Mouse (Mus musculus): ENCODE data around the gene Uqcrq. TPM values are rescaled to one million over a fixed set of nuclear protein-coding genes. Genes with fewer than 3 reads are reported as not detected.
"Not testable (repeated sequence)": the region's sequence is repeated elsewhere in the genome, so short reads cannot be mapped to it uniquely, and the experiment has no call there.

Uqcrq gene
- total RNA-seq, 4 experiments from 2014 or later = 385 to 410 (median 407) TPM

DNA sequence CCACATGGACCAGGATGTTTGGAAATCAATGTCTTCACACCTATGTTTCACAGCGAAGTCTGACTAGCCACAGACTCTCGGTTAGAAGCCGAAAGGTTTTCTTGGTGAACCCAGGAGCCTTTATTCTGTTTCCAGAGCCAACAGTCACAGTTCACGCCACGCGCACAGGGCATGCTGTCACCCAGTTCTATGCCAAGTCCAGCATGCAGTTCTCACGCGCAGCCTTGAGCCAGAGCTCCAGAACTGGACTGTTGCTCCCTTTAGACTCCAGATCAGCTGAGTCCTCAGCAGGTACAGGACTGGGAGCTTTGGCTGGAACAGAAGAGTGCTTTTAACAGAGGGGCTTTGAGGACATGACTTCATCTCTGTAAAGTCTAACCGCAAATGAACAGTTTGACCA is 21.8 kb upstream of the Uqcrq start:
- no peak for DNase-seq (ENCODE audit: low spot score in 2 of 2)

DNA sequence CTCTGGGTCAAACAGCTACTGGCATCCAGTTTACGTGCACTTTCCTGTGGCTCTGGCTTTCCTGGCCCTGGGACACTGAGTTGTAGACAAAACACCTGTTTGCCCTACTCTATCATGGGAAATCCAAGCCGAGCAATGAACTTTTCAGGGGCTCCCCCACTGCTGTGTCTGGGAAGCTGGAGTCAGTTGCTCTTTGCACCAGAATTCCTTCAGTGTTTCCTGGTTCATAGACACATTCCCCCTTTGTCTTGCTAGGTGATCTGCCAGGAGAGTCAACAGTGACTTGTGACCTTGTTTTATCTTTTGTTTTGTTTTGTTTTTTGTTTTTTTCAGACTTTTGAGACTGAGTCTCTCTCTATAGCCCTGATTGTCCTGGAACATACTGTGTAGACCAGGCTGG is 20.7 kb upstream of the Uqcrq start:
- DNase-seq (ENCODE audit: low spot score in 2 of 2) = no peak

DNA sequence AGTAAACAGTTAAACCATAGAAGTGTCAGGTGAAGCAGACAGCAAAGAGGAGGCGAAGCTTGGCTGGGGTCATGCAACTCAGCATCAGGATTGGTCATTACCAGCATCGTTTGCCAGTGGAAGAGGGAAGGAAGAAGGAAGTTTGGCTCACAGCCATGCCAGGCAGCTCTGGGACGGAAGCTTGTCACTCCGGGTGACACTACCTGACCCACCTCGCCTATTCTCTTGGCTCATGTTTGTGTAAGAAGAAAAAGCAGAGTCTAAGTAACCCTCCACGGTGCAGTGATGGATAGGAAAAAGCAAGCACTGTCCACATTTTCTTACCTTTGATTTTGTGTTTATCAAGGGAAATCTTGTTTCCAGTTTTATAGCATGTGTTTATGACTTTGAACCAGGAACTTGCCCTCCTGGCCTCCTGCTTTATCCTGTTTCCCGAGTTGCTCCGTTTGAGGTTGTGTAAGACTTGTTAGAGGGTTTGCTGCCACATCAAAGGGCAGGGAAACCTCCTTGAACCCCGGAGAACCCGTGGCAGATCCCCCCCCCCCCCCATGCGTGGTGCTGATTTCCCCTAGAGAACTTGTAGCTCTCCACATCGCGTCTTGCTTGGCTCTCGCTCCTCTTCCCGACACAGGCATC is 19.6 kb upstream of the Uqcrq start:
- DNase-seq (ENCODE audit: low spot score in 2 of 2) = no peak

GRCm38 (mm10) chr11:53448529-53448928 is 17.9 kb upstream of the Uqcrq start:
- DNase-seq (ENCODE audit: low spot score in 2 of 2) = no peak

GRCm38 (mm10) chr11:53447996-53448395 is 17.4 kb upstream of the Uqcrq start:
- no peak for DNase-seq (ENCODE audit: low spot score in 2 of 2)

DNA sequence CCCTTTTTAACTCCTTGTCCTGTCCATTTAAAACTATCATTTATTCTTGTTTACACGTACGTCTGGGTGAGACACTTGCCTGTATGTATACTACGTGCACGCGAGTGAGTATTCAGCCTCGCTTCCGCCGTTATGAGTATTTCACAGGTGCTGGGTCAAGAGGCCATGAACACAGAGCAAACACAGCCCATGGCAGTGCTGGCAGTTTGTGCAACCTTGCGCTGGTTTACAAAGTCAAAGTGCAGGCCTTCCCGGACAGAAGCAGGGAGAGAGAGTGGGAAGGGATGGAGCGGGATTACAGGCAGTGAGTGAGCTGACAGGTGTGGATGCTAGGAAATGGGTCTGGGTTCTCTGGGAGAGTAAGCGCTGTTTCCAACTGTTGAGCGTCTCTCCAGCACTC is 15.6 kb upstream of the Uqcrq start:
- DNase-seq (ENCODE audit: low spot score in 2 of 2) = no peak

DNA sequence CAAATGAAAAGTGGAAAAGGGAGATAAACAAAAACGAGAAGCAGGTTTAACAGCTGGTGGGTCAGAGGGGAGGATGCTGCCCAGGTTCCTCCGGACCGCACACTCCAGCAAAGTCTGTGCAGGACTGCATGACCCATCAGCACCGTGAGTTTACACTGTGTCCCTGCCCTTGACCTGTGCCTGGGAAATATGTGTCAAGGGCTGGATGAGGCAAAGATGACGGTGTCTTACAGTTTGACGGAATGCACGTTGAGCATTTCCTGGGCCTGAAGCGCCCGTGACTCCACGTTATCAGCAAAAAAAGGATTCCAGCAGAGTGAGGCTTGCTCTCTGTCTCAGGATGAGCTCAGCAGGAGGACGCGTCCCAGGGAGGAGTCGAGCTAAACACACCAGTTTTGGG is 14.9 kb upstream of the Uqcrq start:
- no peak for DNase-seq (ENCODE audit: low spot score in 2 of 2)

DNA sequence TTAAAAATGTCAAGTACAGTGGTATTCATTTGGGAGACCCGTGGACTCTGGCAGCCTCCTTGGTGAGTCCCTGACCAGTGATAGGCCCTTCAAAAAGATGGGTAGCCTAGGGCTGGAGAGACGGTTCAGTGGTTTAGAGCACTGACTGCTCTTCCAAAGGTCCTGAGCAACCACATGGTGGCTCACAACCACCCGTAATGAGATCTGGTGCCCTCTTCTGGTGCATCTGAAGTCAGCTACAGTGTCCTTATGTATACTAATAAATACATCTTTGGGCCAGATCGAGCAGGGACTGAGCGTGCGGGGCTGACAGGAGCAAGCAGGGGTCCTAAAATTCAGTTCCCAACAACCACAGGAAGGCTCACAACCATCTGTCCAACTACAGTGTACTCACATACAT is 13.2 kb upstream of the Uqcrq start:
- DNase-seq (ENCODE audit: low spot score in 2 of 2) = no peak

GRCm38 (mm10) chr11:53441921-53442320 is 11.3 kb upstream of the Uqcrq start:
- DNase-seq (ENCODE audit: low spot score in 2 of 2) = no peak

DNA sequence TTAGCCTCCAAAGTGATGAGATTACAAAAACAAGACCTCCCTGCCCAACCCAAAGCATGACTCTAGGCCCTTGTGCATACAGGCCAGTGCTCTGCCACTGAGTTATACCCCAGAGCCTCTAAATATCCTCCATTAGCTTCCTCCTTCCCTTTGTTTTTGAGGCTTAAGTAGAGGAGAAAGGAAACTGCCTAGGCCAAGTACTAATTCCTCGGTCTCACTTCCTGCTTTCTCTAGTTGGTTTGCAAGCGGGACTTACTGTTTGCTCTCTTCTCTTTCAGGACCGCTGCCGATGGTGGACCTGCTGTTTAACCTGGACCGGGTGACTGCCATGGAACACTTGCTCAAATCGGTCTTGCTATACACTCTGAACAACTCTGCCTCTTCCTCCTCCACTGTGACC is 5.7 kb upstream of the Uqcrq start:
- no peak for DNase-seq (ENCODE audit: low spot score in 2 of 2)

DNA sequence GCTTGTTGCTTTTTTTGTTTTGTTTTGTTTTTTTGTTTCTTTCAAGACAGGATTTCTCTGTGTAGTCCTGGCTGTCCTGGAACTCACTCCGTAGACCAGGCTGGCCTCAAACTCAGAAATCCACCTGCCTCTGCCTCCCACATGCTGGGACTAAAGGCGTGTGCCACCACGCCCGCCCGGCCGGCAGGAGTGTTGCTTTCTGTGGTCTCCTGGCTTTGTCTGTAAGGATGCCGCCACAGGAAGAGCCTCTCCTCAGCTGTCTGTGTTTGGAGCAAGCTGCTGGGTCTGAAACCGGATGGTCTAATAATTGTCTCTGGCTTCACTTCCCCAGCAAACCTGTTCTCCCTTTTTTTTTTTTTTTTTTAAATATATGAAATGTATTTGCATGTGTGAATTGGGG is 4.9 kb upstream of the Uqcrq start:
- no peak for DNase-seq (ENCODE audit: low spot score in 2 of 2)

DNA sequence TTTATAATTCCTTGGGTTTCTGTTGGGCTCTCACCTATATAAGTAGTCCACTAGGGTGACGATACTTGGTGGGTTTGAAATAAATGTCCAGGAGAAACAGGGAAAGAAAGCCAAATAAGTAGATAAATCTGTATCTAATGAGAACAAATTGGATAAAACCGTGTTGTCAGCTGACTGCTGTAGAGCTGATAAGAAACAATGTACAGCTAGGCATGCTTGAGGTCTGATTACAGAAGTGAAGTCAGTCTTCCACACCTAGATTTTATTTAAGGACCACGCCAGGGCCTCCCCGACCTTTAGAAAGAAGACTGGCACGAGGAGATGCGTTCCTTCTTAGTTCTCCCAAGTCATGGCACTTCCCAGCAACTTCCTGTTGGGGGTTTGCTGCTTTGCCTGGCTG is 2.4 kb upstream of the Uqcrq start:
- no peak for DNase-seq (ENCODE audit: low spot score in 2 of 2)

- DNase-seq (ENCODE audit: low spot score in 2 of 2) = no peak
Observed at GRCm38 (mm10) chr11:53431347-53432056, 871 bp upstream of the Uqcrq start.

GRCm38 (mm10) chr11:53430300-53430669 is 346 bp downstream of the Uqcrq start:
- no peak for DNase-seq (ENCODE audit: low spot score in 2 of 2)

- no peak for DNase-seq (ENCODE audit: low spot score in 2 of 2)
Observed at GRCm38 (mm10) chr11:53429182-53429581, 1.4 kb downstream of the Uqcrq start.

- no peak for DNase-seq (ENCODE audit: low spot score in 2 of 2)
Observed at GRCm38 (mm10) chr11:53428716-53429057, 1.9 kb downstream of the Uqcrq start.

DNA sequence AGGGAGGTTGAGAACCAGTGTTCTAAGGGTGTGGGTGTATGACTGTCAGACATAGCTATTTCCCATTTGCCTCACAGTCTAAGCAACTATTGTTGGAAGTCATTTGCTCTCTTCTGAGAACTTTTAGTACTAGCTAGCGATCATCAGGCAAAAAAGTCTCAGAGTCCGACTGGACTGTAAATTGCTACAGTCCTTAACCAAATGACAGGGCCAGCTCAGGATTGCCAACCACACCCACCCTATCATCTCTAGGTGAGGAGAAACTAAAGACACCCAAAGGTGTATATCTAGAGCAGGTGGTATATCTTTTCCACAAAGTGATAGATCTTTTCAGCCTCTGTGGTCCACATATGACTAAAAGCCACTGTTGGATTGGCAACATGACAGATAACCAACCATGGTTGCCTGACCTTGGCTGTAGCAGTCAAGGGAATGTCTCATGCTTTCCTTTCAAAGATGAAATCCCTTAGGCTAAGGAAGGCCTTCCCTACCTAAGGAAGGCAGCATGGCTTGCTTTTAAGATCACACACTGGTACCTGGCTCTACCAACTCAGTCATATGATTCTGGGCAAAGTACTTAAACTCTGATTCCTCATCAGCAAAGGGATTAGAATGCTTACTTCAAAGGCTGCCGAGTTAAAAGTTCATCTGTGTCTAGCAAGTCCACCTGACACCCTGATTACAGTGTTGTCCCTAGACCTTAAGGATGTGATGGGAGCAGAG is 2.5 kb downstream of the Uqcrq start:
- no peak for DNase-seq (ENCODE audit: low spot score in 2 of 2)

- not testable (repeated sequence) for DNase-seq (ENCODE audit: low spot score in 2 of 2)
Observed at GRCm38 (mm10) chr11:53426914-53427313, 3.7 kb downstream of the Uqcrq start.

DNA sequence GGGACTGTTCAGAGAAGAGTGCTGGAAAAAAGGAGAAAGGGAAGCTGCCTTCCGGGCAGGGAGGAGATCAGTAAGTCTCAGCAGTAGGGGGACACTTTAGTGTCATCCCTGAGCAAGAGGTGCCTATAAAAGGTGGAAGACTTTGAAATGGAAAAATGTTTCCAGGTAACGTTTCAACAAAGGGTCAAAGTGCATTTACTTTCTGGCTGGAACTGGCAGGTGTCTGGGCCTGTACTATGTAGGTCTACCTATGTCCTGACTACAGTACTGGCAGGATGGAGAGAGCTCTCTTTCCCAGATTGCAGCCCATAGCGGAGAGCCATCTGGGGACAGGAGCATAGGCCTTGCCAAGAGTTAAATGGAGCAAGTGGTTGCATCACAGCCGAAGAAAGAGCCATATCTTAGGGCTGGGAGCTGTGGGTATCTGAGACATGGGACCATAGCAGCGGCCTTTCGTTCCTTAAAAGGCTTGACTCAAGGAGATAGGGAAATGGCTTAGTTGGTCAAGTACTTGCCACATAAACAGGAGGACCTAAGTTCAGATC is 4.8 kb downstream of the Uqcrq start:
- DNase-seq (ENCODE audit: low spot score in 2 of 2) = no peak

DNA sequence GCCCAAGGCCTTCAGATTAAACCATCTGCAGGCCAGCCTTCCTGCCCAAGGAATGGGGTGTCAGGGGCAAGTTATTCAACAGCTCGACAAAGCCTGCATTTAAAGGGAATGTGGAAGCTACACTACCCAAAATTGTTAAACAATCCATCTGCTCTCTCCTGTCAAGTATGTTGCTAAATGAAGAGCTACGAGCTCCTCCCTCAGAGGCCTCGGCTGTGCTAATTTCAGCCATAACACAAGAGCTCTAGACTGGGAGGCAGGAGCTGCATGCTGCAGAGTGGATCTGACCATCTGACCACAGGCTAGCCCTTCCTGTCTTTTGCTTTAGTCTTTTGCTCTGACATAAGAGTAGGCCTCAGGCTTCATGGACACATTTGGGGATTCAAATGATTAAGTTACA is 5.4 kb downstream of the Uqcrq start:
- DNase-seq (ENCODE audit: low spot score in 2 of 2) = no peak

DNA sequence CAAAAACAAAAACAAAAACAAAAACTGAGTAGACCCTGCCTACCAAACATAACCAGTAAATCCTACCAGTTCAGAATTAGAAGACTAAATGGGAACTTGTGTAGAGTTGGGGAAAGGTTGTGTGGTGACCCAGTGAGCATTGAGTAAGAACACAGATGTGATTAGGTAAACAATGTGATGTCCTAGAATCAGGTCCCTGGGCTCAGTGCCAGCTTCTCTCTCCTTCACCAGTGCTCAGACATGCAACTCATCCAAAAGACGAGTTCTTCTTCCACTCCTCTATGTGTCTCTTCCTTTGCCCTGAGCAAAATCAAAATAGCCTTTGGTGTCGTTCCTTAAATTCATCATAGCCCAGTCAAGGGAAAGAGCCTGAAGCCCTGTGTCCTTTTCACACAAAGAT is 5.8 kb downstream of the Uqcrq start:
- no peak for DNase-seq (ENCODE audit: low spot score in 2 of 2)

GRCm38 (mm10) chr11:53423036-53423435 is 7.6 kb downstream of the Uqcrq start, which contains the start of gene Leap2:
Gene Leap2, minus strand, starts transcription at chr11:53423170.
- no peak for DNase-seq (ENCODE audit: low spot score in 2 of 2)

DNA sequence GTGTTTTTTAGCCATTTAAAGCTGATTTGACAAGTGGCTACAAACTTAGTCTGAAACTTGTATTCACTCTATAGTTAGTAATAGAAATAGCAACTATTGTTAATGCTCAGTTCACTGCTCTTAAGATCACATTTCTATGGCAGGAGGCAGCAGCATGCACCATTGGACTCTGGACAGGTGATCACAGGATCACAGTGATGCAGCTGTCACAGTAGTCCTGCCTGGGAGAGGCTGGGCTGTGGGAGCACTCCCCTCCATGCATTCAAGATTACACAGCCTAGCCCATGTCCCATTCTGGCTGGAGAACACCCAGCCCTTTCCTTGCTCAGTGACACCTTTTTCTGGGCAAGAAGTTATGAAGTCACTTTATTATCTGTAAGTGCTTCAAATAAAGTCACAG is 12.6 kb downstream of the Uqcrq start:
- no peak for DNase-seq (ENCODE audit: low spot score in 2 of 2)
